Mouse (Mus musculus) layer of hippocampus, postnatal 10 days (tissue): ENCODE measurements around the gene Fbxo44. TPM values are rescaled to one million over a fixed set of nuclear protein-coding genes. Genes with fewer than 3 reads are reported as not detected.

ENCODE experiments used
- DNase-seq, 2 experiments: peaks; one replicate each; pipeline ENCODE4 v3.0.0; 2021; ENCODE audit warnings: low spot score in 2 of 2
- total RNA-seq, 2 experiments: library from RNA; stranded (reverse); gene quantifications; 2 replicates each; pipeline ENCODE4 v1.2.3; 2021

Fbxo44 gene
- total RNA-seq, 2 experiments from 2014 or later, result 86.6 to 87.7 TPM

- peak; percentile 86 to 89 for DNase-seq
Observed at GRCm38 (mm10) chr4:148166431-148166830, 6.1 kb upstream of the Fbxo44 start.

GRCm38 (mm10) chr4:148165551-148165950 is 5.3 kb upstream of the Fbxo44 start:
- no peak for DNase-seq

- no peak for DNase-seq
Observed at GRCm38 (mm10) chr4:148164461-148164860, 4.2 kb upstream of the Fbxo44 start.

- DNase-seq, result peak; percentile 82 to 85
Observed at GRCm38 (mm10) chr4:148164002-148164439, 3.7 kb upstream of the Fbxo44 start.

- peak; percentile 95 to 98 for DNase-seq
Observed at GRCm38 (mm10) chr4:148159544-148160435, 492 bp downstream of the Fbxo44 start.

- peak; percentile 55 to 64 for DNase-seq
Observed at GRCm38 (mm10) chr4:148158436-148159348, 1.6 kb downstream of the Fbxo44 start.

- peak; percentile 70 for DNase-seq
Observed at GRCm38 (mm10) chr4:148154982-148155381, 5.3 kb downstream of the Fbxo44 start.

GRCm38 (mm10) chr4:148154006-148154405 is 6.3 kb downstream of the Fbxo44 start:
- DNase-seq, result no peak

- DNase-seq, result no peak
Observed at GRCm38 (mm10) chr4:148152547-148152946, 7.7 kb downstream of the Fbxo44 start.

- DNase-seq, result peak; percentile 84 to 89
Observed at GRCm38 (mm10) chr4:148151267-148152168, 8.8 kb downstream of the Fbxo44 start, which contains the start of gene Fbxo6. TSS of gene Fbxo6 (minus strand) at chr4:148152140.

- no peak for DNase-seq
Observed at GRCm38 (mm10) chr4:148150953-148151266, 9.4 kb downstream of the Fbxo44 start.

GRCm38 (mm10) chr4:148150242-148150641 is 10.0 kb downstream of the Fbxo44 start:
- no peak for DNase-seq

- DNase-seq, result no peak
Observed at GRCm38 (mm10) chr4:148149540-148149939, 10.7 kb downstream of the Fbxo44 start.

GRCm38 (mm10) chr4:148147714-148148113 is 12.6 kb downstream of the Fbxo44 start:
- no peak for DNase-seq

GRCm38 (mm10) chr4:148143721-148144120 is 16.6 kb downstream of the Fbxo44 start:
- DNase-seq, result no peak

- peak; percentile 96 to 97 for DNase-seq
Observed at GRCm38 (mm10) chr4:148140098-148141011, 19.9 kb downstream of the Fbxo44 start.

- DNase-seq, result no peak
Observed at GRCm38 (mm10) chr4:148139767-148140097, 20.6 kb downstream of the Fbxo44 start.

GRCm38 (mm10) chr4:148137503-148137902 is 22.8 kb downstream of the Fbxo44 start:
- DNase-seq, result no peak

GRCm38 (mm10) chr4:148134988-148135387 is 25.3 kb downstream of the Fbxo44 start:
- DNase-seq, result no peak
